Mouse (Mus musculus): ENCODE measurements around the gene Gm10553.
"Not testable (repeated sequence)": the region's sequence is repeated elsewhere in the genome, so short reads cannot be mapped to it uniquely, and the experiment has no call there.

The Gm10553 gene

DNA sequence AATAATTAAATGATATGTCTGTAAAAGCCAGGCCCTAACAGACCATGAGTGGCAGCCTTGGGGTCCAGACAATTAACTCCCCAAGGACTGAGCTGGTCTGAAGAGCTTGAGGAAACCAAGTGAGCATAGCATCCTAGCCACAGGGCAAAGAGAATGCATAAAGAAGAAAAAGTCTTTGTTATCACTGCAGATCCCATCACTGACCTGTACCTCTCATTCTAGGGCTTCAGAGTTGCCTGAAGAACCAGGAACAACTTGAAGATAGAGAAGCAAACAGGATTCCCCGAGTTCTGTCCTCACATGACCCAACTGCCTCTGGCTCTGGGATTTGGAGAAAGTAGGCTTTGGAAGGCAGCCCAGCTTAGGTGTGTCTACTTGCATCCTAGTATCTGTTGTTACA is at the start of gene Gm10553:
Gene Gm10553 (plus strand): TSS at position 301 of the 400 bp plus-strand sequence.
- DNase-seq (ENCODE audit: low read depth in 1 of 2, low spot score in 2 of 2): not testable (repeated sequence)

DNA sequence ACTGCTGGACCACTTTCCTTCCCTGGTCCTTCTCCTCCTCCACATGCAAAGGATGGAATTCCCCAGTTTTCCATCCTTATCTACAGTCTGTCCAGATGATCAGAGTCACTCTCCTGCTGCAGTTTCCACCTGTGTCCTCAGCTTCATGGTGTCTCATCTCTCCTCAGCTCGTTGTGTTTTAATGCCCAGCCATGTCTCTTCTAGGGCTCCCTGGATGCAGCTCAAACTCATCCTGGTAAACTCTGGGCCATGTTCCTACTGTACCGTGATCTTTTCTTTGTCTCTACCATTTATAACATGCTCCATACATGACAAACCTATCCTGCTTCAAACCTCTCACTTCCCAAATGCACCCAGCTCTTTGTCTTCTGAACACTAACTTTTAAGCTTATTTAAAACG is 28.3 kb upstream of the Gm10553 start:
- DNase-seq (ENCODE audit: low read depth in 1 of 2, low spot score in 2 of 2): not testable (repeated sequence)

DNA sequence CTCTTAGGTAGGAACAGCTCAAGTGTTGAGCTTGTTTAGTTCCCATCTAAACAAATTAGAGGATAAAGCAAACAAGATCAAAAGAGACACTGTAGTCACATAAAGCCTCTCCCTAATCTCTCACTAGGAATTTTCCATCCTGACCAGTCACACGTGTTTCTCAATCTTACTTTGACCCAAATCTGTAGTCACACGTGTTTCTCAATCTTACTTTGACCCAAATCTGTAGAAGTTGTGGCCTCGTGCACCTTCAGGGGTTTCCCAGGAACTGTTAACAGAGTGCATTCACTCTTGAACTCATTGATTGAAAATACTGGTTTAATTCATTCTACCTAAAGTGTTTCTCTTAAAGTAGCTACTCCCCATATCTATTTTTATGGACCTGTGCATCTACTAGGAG is 26.9 kb upstream of the Gm10553 start:
- DNase-seq (ENCODE audit: low read depth in 1 of 2, low spot score in 2 of 2): not testable (repeated sequence)

DNA sequence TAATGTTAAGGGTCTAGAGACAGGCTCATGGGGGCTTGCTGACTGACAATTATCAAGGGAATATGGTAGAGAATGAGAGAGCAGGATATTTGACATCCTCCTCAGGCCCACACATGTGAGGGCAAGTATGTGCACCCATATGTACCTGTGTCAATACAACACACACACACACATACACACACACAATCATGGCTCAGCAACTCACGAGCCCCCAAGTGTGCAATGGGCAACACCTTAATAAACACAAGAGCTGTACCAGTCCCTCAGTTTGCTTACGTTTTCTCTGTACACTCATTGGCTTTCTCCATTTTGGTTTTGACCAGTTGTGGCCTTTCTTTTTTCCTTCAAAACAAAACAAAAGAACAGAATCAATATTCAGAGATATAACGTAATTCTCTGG is 15.2 kb upstream of the Gm10553 start:
- not testable (repeated sequence) for DNase-seq (ENCODE audit: low read depth in 1 of 2, low spot score in 2 of 2)

DNA sequence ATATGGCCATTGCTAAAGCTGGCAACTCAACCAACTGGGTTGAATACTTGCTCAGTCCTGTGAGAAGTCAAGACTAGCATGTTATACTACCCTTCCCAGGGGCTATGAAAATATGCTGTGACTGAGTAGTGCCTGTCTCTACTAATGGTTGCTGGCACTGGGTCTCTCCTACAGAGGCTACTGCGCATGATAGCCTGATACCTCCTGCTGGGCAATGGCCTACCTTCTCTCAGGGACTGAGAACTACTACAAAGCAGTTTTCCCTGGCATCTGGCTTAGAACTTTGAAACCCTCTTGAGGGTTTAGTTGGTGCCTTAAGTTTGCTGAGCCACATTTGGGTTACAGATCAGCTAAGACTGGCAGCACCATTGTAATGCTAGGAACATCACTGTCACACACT is 13.8 kb upstream of the Gm10553 start:
- DNase-seq (ENCODE audit: low read depth in 1 of 2, low spot score in 2 of 2): not testable (repeated sequence)

DNA sequence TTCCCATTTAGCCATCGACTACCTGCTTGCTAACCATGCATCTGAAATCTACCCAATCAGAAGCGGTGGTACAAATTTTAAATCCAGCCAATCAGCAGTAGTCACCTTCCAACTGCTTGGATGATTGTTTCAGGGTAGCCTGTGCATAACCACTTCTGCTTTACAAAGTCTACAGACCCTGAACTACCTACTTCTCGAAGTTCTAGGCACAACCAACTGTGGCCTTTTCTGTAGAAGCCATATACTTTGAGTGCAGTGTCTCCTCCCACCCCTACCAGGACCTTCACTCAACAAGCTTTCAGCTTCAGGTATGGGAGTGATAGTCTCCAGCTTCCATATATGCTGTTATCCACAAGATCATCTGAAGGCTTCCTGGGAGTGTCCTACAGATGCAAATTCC is 7.8 kb upstream of the Gm10553 start:
- not testable (repeated sequence) for DNase-seq (ENCODE audit: low read depth in 1 of 2, low spot score in 2 of 2)

DNA sequence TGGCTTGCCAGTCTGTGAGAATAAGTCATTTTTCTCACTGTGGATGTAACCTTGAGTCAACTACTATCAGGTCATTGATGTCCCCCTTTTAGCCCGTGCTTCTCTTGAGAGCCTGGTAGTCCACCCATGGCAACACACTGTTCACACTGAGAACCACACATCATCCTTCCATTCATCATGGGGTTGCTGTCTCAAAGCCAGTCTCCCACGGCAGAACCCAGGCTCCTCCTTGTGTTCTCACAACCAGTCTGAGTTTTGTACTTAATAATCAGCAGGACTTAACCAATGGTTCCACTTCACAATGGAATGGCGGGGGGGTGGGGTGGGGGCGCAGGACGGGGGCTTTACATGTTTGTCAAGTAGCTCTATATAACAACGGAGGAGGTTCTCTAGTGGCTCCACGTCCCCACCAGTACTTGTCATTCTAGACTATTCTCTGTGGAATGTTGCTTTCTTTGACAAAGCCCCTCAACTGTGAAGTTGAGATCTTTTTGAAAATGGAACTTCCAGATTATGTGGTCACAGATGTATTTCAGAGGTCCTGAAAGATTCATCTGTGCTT is 6.9 kb upstream of the Gm10553 start:
- not testable (repeated sequence) for DNase-seq (ENCODE audit: low read depth in 1 of 2, low spot score in 2 of 2)

DNA sequence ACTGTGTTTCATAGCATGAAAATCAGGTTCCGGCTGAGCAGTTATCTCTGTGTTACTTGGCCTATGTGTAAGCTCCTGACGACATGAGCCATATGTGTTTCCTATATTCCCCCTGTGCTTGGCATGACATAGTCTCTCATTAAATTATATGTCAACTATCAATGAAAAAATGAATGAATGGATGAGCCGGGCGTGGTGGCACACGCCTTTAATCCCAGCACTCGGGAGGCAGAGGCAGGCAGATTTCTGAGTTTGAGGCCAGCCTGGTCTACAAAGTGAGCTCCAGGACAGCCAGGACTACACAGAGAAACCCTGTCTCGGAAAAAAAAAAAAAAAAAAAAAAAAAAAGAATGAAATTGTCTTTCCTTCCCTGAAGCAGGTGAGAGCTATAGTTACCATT is 883 bp upstream of the Gm10553 start:
- DNase-seq (ENCODE audit: low read depth in 1 of 2, low spot score in 2 of 2): not testable (repeated sequence)

DNA sequence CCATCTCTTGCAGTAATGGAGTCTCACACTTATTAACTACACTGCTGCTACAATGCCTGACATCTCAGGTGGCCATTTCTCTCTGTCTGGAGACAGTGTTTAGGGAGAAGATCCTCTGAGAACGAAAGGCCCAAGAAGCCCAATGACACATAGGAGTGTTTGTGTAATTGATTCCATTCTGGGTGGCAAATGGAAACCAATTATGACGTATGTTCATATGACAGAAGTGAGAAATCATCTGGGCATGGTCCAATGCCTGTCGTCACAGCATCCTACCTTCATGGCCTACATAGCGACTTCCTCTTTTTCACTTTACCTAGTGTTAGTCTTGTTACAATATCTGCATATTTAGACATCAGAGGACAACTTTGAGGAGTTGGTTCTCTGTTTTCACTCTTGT is 1.8 kb downstream of the Gm10553 start:
- not testable (repeated sequence) for DNase-seq (ENCODE audit: low read depth in 1 of 2, low spot score in 2 of 2)

DNA sequence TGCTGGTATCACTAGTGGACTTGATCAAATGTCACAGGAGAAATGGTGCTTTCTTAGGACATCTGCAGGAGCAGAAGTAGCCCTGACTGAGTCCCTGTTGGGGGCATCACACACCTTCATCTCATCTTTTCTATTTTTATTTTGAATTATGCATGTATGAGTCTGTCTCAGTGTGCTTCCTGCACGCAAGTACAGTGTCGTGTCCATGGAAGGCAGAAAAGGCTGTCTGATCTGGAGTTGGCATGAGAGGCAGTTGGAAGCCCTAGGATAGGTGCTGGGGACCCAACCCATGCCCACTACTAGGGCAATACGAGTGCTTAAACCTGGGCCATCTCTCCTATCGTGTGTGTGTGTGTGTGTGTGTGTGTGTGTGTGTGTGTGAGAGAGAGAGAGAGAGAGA is 5.4 kb downstream of the Gm10553 start:
- DNase-seq (ENCODE audit: low read depth in 1 of 2, low spot score in 2 of 2): not testable (repeated sequence)

DNA sequence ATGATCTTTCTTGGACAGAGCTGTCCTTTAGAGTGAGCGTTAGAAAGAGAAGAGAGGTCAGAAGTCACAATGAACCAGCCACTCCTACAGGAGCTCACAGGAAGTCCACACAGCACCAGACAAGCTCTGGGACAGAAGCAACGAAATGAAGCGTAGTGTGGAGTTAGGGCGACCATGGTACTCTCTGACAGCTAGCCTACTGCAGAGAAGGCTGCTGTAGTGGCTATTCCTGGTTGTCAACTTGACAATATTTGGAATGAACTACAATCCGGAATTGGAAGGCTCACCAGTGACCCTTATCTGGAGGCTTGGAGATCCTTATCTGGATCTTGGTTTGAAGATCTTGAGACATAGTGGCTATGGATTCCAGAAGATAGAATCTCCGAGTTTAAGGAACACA is 6.0 kb downstream of the Gm10553 start:
- not testable (repeated sequence) for DNase-seq (ENCODE audit: low read depth in 1 of 2, low spot score in 2 of 2)

DNA sequence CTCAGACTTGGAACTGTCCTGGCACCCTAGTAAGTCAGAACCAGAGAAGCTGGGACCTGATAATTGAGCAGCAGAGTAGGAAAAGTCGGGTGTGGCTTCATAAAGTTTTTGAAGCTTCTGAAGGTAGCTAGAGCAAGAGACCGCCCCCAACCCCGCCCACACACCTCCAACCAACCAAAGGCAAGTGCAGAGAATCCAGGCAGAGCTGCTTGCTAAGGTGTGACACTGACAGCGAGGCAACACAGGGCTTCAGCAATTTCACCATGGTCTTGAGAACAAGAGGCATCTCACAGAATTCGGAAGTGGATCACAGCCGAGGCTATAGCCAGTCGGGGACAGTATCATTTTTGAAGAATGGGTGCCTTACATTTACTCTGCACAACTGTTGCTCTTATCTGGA is 9.8 kb downstream of the Gm10553 start, which contains the start of gene A530032D15Rik:
Gene A530032D15Rik (minus strand): TSS at position 101 of the 400 bp plus-strand sequence.
- not testable (repeated sequence) for DNase-seq (ENCODE audit: low read depth in 1 of 2, low spot score in 2 of 2)

DNA sequence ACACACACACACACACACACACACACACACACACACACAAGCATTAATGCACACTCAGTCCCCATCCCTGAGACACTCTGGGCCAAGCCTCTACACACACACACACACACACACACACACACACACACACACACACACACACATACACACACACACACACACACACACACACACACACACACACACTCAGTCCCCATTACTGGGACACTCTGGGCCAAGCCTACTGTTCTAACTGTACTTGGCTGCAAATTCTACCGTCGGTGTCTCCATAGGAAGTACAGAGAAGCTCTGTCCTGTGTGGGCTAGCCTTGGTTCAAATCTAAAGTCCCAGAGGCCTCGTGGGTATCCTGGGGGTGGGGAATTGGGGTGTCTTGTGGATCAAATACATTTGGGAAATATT is 10.9 kb downstream of the Gm10553 start:
- not testable (repeated sequence) for DNase-seq (ENCODE audit: low read depth in 1 of 2, low spot score in 2 of 2)

DNA sequence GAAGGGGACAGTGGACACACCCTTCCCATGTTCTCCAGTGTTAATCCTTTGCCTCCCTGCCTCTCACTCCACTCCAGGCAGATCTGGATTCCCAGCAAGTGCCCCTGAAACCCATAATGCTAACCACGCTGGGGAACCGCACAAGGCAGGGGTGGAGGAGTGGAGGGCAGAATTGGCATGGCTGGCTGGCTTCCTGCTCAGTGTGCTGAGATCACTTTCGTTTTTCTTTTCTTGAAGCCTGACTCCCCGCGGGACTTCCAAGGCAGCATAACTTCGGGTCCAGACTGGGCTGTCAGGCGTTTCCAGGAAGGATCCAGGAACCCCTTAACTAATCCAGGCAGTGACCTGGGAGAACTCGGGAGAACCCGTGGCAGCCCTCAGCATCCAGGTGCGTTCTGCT is 11.6 kb downstream of the Gm10553 start:
- DNase-seq (ENCODE audit: low read depth in 1 of 2, low spot score in 2 of 2): not testable (repeated sequence)

DNA sequence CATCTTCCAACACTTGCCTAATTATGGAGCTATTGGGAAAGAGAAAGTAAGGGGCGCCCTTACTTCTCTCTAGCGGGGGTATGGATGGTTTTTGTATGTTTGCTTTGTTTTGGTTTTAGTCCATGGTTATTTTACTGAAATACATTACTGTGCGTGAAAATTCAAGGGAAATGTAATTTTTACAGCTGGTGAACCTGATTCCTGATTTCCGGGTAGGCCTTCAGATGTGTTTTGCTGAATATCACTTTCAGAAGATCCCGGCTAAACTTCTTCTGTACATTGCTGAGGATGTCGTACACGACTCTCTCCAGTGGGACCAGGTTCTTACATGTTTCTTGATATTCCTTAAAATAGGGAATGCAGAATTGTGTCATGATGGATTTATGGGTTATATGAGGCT is 12.3 kb downstream of the Gm10553 start:
- DNase-seq (ENCODE audit: low read depth in 1 of 2, low spot score in 2 of 2): not testable (repeated sequence)

DNA sequence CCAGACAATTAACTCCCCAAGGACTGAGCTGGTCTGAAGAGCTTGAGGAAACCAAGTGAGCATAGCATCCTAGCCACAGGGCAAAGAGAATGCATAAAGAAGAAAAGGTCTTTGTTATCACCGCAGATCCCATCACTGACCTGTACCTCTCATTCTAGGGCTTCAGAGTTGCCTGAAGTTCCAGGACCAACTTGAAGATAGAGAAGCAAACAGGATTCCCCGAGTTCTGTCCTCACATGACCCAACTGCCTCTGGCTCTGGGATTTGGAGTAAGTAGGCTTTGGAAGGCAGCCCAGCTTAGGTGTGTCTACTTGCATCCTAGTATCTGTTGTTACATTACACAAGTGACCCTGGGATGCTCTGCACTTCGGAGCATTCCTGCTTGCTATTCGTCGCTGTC is 12.9 kb downstream of the Gm10553 start:
- not testable (repeated sequence) for DNase-seq (ENCODE audit: low read depth in 1 of 2, low spot score in 2 of 2)

DNA sequence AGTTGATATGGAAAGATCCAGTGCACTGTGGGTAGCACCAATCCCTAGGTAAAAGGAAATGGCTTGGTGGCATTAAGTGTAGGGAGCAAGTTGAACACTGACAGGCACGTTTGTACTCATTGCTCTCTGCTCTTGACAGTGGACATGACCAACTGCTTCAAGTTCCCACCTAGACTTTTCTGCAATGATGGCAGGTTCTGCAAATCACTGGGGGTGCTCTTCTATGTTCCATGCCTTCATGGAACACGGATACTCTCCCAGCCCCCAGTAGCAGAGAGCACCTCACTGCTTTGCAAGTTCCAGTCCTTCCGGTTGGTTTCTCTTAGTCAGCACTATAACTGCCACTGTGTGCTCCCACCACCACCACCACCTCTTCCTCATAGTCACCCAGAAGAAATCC is 14.1 kb downstream of the Gm10553 start:
- DNase-seq (ENCODE audit: low read depth in 1 of 2, low spot score in 2 of 2): not testable (repeated sequence)

DNA sequence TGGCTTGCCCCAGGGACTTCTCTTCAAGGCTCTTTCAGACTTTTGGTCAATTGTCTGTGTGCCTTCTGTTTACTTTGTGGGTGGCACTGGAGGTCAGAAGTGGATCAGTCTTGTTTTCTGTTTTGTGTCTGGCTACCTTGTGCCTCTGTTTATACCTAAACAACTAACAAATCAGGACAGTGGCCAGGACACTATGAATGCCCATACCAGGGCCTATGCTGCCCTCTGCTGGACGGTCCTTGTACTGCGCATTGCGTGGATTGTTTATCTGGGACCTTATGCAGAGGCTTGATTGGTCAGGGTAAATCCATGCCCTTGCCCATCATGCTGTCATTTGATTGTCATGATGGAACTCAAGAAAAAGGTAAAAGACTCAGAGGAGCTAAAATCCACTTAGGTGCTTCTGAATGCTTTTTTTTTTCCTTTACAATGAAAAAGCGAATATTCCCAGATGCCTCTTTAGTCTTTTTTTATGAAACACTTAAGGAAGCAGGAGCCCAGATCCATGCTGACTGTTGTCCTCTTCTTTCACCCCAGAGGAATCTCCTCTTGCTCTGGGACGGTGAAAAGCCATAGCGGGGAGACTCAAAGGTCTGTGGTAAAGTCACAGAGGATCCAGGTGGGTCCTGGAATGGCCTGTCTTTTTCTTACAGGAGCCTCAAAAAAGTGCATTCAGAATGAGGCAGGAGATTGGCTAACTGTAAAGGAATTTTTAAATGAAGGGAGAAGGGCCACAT is 14.9 kb downstream of the Gm10553 start:
- not testable (repeated sequence) for DNase-seq (ENCODE audit: low read depth in 1 of 2, low spot score in 2 of 2)

DNA sequence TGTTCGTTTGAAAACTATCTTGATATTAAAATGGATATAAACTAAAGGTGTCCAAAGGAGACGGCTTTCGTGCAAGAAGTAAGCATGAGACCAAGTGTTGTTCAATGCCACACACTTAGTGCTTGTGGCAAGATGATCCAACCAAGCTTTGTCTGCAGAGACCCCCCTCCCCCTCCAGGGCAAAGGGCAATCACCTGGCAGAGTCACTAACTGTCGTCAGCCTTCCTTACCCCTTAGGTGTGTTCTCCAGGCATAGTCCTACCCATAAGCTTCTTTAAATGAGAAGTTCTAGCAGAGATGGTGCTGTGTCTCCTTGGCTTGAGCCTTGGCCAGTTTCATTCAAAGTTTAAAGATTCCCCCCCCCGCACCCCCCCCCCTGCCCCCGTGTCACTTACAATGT is 17.6 kb downstream of the Gm10553 start:
- not testable (repeated sequence) for DNase-seq (ENCODE audit: low read depth in 1 of 2, low spot score in 2 of 2)

DNA sequence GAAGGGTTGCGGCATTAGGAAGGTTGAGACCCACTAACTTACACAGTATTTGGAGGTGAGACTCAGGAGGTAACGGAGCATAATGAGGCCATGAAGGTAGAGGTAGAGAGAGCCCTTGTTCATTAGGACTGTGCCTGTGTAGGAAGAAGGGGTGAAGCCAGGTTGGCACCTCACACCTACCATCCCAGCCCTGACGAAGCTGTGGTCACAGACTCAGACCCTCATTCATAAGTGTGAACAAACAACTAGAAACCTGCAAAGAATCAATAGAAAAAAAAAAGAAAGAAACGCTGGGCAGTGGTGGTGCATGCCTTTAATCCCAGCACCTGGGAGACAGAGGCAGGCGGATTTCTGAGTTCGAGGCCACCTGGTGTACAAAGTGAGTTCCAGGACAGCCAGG is 18.4 kb downstream of the Gm10553 start:
- not testable (repeated sequence) for DNase-seq (ENCODE audit: low read depth in 1 of 2, low spot score in 2 of 2)

DNA sequence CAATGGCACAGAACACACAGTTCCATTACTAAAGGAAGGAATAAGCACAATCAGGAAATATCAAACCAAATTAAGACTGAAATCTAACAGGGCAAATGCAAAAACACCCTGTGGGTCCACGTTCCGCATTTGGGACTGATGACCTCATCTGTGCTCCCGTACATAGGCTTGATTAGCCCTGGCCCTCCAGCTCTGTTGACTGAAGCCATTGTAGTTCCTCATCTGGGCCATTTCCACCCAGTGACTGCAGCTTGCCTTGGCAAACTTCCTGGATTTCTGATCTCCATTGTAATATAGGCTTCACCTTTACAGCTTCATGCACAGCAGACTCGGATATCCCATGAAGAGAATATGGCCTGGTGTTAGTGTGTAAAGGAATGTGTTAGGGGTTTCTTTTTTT is 21.9 kb downstream of the Gm10553 start:
- not testable (repeated sequence) for DNase-seq (ENCODE audit: low read depth in 1 of 2, low spot score in 2 of 2)

DNA sequence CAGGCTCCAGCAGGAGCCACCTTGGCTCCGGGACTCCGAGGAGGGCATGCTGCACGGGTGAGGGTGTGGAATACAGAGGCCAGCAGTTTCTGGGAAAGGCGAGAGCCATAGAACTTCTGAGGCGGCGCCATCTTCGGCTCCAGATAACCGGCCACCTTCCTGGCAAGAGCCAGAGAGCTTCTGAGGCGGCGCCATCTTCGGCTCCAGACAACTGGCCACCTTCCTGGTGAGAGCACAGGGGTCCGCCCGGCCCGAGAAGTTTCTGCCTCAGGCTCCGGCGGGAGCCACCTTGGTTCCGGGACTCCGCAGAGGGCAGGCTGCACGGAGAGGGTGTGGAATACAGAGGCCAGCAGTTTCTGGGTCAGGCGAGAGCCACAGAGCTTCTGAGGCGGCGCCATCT is 33.7 kb downstream of the Gm10553 start:
- DNase-seq (ENCODE audit: low read depth in 1 of 2, low spot score in 2 of 2): not testable (repeated sequence)
